Mouse (Mus musculus) heart, adult 11 months (tissue): ENCODE results near the gene Tnks1bp1.

Source experiments
- DNase-seq: peaks from one replicate; pipeline ENCODE4 v3.0.0; 2022

Tnks1bp1 gene

DNA sequence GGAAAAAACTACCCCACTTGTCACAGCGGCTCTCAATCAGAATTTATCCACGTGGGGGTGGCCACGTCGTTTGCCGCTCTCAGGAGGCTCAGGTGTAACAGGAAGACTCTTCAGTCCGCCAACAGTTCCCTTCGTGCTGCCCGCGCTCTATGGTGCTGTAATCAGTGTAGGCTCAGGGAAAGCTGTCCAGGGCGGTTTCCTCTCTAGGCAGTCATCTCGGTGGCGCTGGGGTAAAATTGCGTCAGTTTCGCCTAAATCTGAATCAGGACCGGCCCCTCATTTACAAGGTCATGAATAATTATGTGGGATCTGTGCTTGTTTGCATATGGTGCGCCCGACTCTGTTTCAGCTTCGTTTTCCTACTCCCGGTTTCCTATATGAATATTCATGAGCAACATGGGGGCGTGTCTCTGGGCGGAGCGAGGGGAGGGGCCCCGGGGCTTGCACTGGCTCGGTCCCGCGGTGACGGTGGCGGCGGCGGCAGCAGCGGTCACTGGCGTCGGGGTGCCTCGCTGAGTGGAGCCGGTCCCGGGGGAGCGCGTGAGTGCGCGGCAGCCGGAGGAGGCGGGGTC is at the start of gene Tnks1bp1:
Tnks1bp1 (plus strand) TSS at position 427 of the 572 bp plus-strand sequence.
- DNase-seq: peak; percentile 100

- DNase-seq: peak; percentile 97
Observed at GRCm38 (mm10) chr2:84999486-85000181, 48.2 kb upstream of the Tnks1bp1 start.

- peak; percentile 93 for DNase-seq
Observed at GRCm38 (mm10) chr2:85001497-85001896, 46.3 kb upstream of the Tnks1bp1 start.

DNA sequence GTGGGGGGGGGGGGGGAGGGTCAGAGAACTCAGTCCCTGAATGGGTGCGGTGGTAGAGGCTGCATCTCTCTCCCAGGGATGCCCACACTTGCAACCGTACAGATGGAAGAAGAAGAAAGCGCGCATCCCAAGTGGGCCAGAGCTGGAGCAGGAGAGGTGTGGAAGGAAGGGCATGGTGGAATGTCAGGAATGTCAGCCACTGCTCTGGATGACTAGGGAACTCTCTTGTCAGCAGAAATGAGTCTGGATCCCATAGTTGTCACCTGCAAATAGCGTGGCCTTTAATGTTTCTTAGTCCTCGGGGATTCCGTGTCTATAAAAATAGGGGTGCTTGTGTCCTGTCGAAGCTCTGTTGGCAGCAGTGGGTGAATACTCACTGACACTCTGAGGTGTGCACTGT is 45.2 kb upstream of the Tnks1bp1 start:
- DNase-seq: no peak

DNA sequence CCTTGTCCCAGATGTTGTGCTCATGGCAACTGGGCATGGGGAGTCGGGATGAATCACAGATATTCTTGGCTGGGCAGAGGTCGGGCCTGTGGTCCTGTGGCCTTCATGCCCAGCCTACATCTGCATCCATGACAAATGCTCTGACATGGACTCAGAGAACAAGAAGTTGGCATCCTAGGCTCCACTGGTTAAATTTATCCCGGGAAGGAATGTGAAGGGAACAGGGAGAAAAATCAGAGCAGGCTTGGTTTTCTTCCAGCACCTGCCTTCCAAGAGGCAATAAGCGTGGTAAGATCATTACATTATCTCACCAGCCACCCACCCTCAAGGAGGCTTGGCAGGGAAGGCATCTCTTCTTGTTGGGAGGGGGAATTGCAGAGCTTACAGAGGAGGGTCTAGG is 43.5 kb upstream of the Tnks1bp1 start:
- no peak for DNase-seq

DNA sequence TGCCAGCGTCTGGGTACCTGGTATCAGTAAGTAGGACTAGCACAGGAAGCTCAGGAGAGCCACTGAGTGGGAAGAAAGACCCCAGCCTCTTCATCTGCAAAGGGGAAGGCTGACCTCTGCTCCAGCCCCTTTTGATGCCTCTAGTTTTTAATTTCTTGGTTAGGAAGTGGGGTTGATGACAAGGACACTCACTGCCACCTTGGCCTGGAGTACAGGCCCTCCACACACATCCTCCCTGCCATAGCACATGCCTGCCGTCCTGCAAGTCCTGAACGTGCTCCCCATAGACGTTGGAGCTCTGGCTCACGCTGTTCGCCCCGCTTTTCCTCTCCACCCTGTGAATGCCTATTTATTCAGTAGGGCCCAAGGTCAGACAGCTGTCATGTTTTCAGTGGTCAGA is 41.2 kb upstream of the Tnks1bp1 start:
- peak; percentile 91 for DNase-seq

GRCm38 (mm10) chr2:85007729-85008128 is 40.1 kb upstream of the Tnks1bp1 start:
- no peak for DNase-seq

DNA sequence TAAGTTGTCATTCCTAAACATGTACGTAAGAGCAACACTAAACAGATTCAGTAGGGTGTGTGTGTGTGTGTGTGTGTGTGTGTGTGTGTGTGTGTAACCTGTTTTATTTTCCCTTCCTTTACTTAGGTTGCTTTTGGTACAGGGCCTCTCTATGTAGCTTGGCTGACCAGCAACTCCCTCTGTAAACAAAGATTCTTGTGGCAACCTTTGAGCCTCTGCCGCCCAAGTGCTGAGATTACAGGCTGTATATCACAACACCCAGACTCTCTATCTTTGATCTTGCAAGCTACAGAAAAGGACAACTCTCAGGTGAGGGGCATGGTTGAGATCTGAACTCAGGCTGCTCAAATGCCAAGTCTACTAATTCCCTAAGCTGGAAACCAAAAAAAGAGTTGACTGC is 38.6 kb upstream of the Tnks1bp1 start:
- no peak for DNase-seq

DNA sequence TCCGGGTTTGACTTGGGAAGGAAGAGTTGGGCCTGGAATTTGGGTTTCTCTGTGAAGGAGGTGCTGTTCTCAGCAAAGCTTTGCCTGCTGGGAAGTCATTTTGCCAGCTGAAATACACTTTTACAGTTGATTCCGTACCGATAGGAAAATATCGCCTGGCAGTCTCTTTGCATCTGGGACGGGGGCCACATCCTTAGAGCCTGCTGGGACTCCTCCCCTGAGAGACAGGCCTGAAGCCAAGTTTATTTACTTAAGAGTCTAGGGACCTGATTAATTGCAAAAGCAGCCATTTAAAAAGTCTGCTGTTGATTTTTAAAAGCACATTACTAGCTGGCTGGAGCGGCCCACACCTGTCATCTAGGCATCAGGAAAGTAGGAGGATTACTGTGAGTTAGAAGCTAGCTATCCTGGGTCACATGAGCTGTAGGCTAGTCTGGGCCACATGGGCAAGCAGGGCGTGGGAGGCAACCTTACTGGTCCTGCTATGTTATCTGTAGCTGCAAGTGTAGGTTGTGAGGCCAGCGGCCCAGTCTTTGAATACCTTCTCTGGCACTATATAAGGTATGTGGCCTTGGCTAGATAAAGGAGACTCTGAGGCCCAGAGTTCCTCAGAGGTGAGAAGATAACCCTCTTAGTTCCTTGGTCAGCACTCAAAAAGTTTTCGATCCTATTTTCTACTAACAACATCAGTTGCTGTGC is 35.8 kb upstream of the Tnks1bp1 start:
- peak; percentile 94 for DNase-seq

GRCm38 (mm10) chr2:85012679-85013078 is 35.1 kb upstream of the Tnks1bp1 start:
- no peak for DNase-seq

DNA sequence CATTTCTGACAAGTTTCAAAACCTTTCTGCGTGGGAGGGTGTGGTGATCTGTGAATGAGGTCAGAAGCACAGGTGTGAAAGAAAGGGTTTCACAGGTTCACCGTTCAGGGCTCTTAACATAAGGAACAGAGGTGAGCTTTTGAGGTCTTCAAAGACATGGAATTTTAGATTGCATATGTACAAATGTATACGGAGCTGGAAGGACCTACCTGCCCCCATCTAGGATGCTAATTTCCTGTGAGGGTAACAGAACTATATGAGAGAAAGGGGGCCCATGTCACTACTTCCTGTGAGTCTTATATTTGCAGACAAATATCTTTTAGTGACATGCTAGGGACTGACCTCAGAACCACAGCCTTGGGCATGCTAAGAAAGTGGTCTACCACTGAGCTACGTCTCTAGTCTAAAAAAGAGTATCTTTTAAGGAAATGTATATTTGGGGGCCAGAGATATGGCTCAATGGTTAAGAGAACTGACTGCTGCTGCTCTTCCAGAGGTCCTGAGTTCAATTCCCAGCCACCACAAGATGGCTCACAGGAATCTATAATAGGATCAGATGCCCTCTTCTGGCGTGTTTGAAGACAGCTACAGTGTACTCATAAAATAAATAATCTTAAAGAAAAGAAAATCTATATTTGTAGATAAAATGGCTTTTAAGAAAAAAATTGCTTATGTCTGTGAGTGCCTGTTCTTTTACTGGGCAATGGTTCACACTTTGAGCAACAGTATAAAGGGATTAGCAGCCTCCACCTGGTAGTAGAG is 33.8 kb upstream of the Tnks1bp1 start:
- no peak for DNase-seq

DNA sequence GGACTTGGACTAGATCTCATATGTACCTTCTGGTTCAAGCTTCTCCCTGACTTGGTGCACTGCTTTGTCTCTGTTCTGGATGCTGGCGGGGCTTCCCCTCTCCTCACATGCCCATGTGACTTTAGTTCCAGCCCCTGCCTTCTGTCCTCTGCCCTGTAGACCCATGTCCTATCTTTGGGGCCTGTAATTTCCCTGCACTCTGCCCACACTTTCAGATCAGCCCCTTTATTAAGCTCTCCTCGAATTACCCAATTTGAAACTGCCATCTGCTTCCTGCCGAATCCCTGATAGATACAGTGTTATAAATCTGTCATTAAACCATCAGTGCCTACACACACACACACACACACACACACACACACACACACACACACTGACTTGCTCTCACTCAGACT is 33.2 kb upstream of the Tnks1bp1 start:
- no peak for DNase-seq

DNA sequence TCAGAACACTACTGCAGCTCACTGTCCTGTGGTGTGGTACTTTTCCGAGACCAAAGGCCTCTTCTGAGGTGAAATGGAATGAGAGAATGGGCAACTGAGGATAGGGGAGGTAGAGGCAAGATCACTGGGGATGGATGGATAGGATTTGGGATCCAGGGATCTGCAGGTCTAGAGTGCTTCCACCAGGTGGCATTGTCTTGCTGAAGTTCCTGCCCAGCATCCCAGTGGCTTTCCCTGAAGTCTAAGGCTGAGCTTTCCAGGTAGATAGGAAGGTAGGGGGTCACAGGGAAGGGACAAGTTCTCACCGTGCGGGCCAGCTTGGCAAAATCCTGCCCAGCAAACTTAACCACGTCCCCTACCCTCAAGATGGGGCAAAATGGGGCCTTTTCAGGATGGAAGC is 25.8 kb upstream of the Tnks1bp1 start:
- no peak for DNase-seq

DNA sequence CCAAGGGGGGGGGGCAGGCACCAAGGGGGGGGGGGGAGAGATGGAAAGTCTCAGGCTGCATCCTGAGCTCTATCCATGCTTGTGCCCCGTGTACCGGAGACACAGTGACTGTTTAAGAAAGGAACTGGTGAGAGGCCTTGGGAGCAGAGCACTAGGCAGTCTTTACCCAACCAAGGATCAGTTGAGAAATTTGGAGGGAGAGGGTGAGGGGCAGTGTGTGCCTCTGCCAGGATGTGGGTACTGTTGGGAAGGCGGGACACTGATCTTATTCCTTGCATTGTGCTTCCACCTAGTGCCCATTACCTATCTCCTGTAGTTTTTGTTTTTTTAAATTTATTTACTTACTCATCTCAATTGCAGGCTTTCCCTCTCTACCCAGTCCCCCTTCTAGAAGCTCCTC is 21.6 kb upstream of the Tnks1bp1 start:
- no peak for DNase-seq

GRCm38 (mm10) chr2:85027281-85027680 is 20.5 kb upstream of the Tnks1bp1 start:
- DNase-seq: no peak

DNA sequence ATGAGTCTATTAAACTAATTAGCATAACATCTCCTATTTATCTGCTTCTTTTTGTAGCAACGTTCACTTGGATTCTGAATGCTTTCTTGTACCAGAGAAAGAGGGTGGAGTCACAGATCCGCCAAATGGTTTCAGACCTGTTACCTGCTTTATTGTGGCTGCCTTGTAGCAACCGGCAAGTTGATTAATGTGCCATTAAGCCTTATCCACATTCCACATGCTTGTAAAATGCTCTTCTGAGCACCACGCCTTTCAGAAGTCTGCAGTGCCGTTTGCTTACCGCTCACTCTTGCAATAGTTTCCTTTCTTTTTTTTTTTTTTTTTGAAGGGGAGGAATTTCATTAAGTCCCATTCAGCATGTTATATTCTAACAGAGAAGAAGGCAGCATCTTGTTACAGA is 17.9 kb upstream of the Tnks1bp1 start:
- DNase-seq: no peak

- no peak for DNase-seq
Observed at GRCm38 (mm10) chr2:85030989-85031388, 16.8 kb upstream of the Tnks1bp1 start.

GRCm38 (mm10) chr2:85033121-85033520 is 14.7 kb upstream of the Tnks1bp1 start:
- no peak for DNase-seq

- DNase-seq: no peak
Observed at GRCm38 (mm10) chr2:85034169-85034568, 13.7 kb upstream of the Tnks1bp1 start.

- DNase-seq: peak; percentile 83
Observed at GRCm38 (mm10) chr2:85036507-85037046, 11.2 kb upstream of the Tnks1bp1 start.

DNA sequence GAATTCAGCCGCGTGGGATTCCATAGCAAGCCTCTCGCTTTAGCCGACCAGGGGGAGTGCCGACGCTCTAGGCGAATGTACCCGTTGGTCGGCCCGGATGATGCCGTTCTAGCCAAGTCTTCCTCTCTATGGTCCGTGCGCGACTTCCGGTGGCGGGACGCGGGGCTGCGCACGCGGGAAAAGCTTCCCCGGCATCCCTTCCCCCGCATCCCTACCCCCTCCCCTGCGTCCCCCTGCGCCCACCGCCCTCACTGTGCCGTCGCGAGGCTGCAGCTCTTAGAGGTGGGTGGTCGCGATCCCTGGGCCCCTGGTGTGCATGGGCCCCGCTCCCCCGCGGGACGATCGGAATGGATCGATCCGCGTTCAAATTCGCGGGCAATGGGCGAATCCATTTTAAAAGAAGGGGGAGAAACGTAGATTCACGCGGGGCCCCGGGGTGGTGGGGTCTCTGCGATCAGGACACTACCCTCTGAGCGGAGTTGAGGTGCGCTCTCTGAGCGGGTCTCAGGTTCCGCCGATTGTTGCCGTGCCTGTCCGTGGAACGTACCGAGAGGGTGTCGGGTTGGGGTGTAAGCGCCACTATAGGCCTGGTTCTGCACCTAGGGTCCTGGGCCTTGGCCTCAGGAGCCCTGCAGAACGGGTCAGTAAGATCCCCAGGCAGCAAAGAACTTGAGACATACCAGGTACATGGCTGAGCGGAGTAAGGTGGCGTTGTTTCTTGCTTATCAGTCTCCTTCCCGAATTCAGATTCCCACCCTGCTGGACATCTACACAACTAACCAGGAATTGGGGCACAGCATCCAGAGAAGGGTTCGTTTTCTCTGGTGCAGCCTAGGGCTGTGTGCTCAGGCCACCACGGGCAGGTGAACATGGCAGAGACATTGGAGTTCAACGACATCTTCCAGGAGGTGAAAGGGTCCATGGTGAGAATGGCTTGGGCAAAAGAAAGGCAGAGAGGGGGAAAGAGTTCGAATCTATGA is 10.5 kb upstream of the Tnks1bp1 start, which contains the start of the genes Ssrp1 and P2rx3:
Ssrp1 (plus strand) TSS at position 188 of the 980 bp plus-strand sequence.
P2rx3 (minus strand) TSS at position 416 of the 980 bp plus-strand sequence.
- peak; percentile 99 for DNase-seq

GRCm38 (mm10) chr2:85038336-85038735 is 9.5 kb upstream of the Tnks1bp1 start:
- peak; percentile 86 for DNase-seq
